9 mouse cellular contexts compared by ENCODE assay signal in genomic region chr4:103346058-103346457, GRCm38 (mm10). TPM values are rescaled to one million over a fixed set of nuclear protein-coding genes. Genes with fewer than 3 reads are reported as not detected.
DNase-seq lines count a peak whose midpoint lies in the region; ATAC-seq and TF ChIP-seq lines count a peak whose summit lies in the region.
"Had no signal": no experiment of that assay in that cellular context is flagged by ENCODE, and none has a peak within 500 bp of the region (broad histone marks: within the 10 kb centered on the region; RNA-seq: fewer than 3 reads in every experiment).

No protein-coding gene starts in this region.

- in situ Hi-C loops in Patski (cut with MboI; ENCODE audit: low pct_unique_long_range_greater_than_20kb): loop anchor here (5.0 to 10.0 kb wide), 2 partner anchors 34 to 361 kb away; partner anchors contain the start of gene Oma1

- ATAC-seq in kidney, embryonic 14.5 days (ENCODE audit: low FRiP score, low TSS enrichment): no peak
- ATAC-seq in Patski: no peak

- WGBS in kidney, adult 2 months: 34% methylated on average over 2 of the region's 2 CpGs
- 23% methylated on average over 2 of the region's 2 CpGs for WGBS in kidney, embryonic 14.5 days

- H3K27me3 ChIP-seq in kidney, adult 2 months (replicated peaks; ENCODE audit: control insufficient read depth, insufficient read depth, low read length): no peaks in the 10 kb centered on the region
- no peaks in the 10 kb centered on the region for H3K27me3 ChIP-seq in kidney, embryonic 14.5 days (ENCODE audit: control insufficient read depth, insufficient read depth, low read length)
- H3K27me3 ChIP-seq in Patski: no peaks in the 10 kb centered on the region

- H3K27ac ChIP-seq in kidney, adult 2 months (ENCODE audit: insufficient read depth, low read depth, low read length): no peak overlapping the region
- no peak overlapping the region for H3K27ac ChIP-seq in kidney, embryonic 14.5 days (ENCODE audit: low read depth, low read length)

- TF ChIP-seq POLR2A in kidney, adult 2 months (IDR thresholded peaks at IDR 0.05; ENCODE audit: low read depth, low read length): no peak

- peak; percentile 66 for DNase-seq in kidney, adult 2 months
- DNase-seq in CD4-positive helper T cell, adult 2 months (ENCODE audit: low read depth, low spot score): peak; percentile 39
- peak; percentile 13 for DNase-seq in Patski (ENCODE audit: low read depth, low spot score)
- DNase-seq in embryo, embryonic 9.5 days (ENCODE audit: extremely low spot score): peak; percentile 36
- peak; percentile 37 to 65 for DNase-seq in left cerebral cortex, postnatal 25 days (ENCODE audit: low spot score in 2 of 2)
- no peak for DNase-seq in gastrocnemius, postnatal 36 days
- DNase-seq in spleen, adult 12 weeks (ENCODE audit: low spot score): no peak

- peaks cover 4% of the 10 kb centered on the region for H3K4me1 ChIP-seq in kidney, adult 2 months (ENCODE audit: control insufficient read depth, insufficient read depth, low read length)
- H3K4me1 ChIP-seq in kidney, embryonic 14.5 days (ENCODE audit: control insufficient read depth, insufficient read depth, low read length): no peaks in the 10 kb centered on the region

- no peaks in the 10 kb centered on the region for H3K9me3 ChIP-seq in kidney, embryonic 14.5 days (ENCODE audit: control insufficient read depth, low read length)

- TF ChIP-seq CTCF in kidney, adult 2 months (conservative IDR thresholded peaks at IDR 0.05; ENCODE audit: insufficient read depth, insufficient read length, low read depth, low read length): peak; percentile 20; the same call in 1 of the 2 replicates
- TF ChIP-seq CTCF in Patski (IDR thresholded peaks at IDR 0.05): peak; percentile 61

- intact Hi-C loops in left cerebral cortex, postnatal 25 days (cut with DNase I): loop anchor here (2.0 to 10.0 kb wide), 4 partner anchors 33 to 359 kb away; partner anchors contain the start of genes Oma1 and Slc35d1
- intact Hi-C loops in gastrocnemius, postnatal 36 days (cut with DNase I): loop anchor here (1.0 to 10.0 kb wide), 3 partner anchors 33 to 361 kb away; partner anchors contain the start of gene Oma1

- H3K9ac ChIP-seq in kidney, embryonic 14.5 days (ENCODE audit: low read depth, low read length): no peak overlapping the region

- POLR2A ChIA-PET in Patski (lab: Charles Lee): no interaction called here

- no peaks in the 10 kb centered on the region for H3K36me3 ChIP-seq in kidney, adult 2 months (ENCODE audit: control insufficient read depth, insufficient read depth, low read length)
- H3K36me3 ChIP-seq in kidney, embryonic 14.5 days (ENCODE audit: control insufficient read depth, insufficient read depth, low read length): no peaks in the 10 kb centered on the region

- H3K4me2 ChIP-seq in kidney, embryonic 14.5 days (replicated peaks; ENCODE audit: low read depth, low read length): no peak overlapping the region

- no peak overlapping the region for H3K4me3 ChIP-seq in kidney, adult 2 months (ENCODE audit: insufficient read depth, low read depth, low read length)
- no peak overlapping the region for H3K4me3 ChIP-seq in kidney, embryonic 14.5 days (ENCODE audit: low read length)

- CTCF ChIA-PET in Patski (lab: Charles Lee): interaction anchor here (0.6 to 3.4 kb wide), 3 partner anchors 29 to 80 kb away, joined by 3 to 17 read pairs (median 4); partner anchors contain the start of gene Oma1

RNA-seq across cellular contexts. Expression of gene Oma1, which starts 32.4 kb away (rescaled TPM):
- 17.5 and 19.3 TPM in 2 replicates for polyA plus RNA-seq in kidney, adult 2 months (2012; rRNA removed)
- 20.2 and 24.3 TPM in 2 replicates for polyA plus RNA-seq in kidney, embryonic 14.5 days (2014; fragmentation: Nextera tagmentation; extraction: Ambion mirVana)
- polyA plus RNA-seq in Patski (2021): 6.6 TPM
- total RNA-seq in left cerebral cortex, postnatal 25 days (2021): 1 to 10 TPM; 8.4 to 9.1 TPM
- 10 to 100 TPM; 24.1 to 24.2 TPM for total RNA-seq in gastrocnemius, postnatal 36 days (2021)

RNA-seq across cellular contexts. Expression of gene 4921539E11Rik, which starts 55.4 kb away (rescaled TPM):
- not detected in 2 replicates for polyA plus RNA-seq in kidney, adult 2 months (2012; rRNA removed)
- not detected in 2 replicates for polyA plus RNA-seq in kidney, embryonic 14.5 days (2014; fragmentation: Nextera tagmentation; extraction: Ambion mirVana)
- not detected for polyA plus RNA-seq in Patski (2021)
- not detected for total RNA-seq in left cerebral cortex, postnatal 25 days (2021)
- not detected for total RNA-seq in gastrocnemius, postnatal 36 days (2021)
- polyA plus RNA-seq: frontal cortex, adult 2 months had no signal

Comparison
In these comparisons a context has a peak if more than half of its experiments do, and no peak if none do; other contexts are left out.
1. DNase-seq: peak in kidney, adult 2 months (single experiment), CD4-positive helper T cell, adult 2 months (single experiment), Patski (single experiment), embryo, embryonic 9.5 days (single experiment) and left cerebral cortex, postnatal 25 days (2 of 2); none in gastrocnemius, postnatal 36 days (0 of 2) and spleen, adult 12 weeks (single experiment).